Comparison of ENCODE assay signal across 26 mouse cellular contexts in the genomic region with DNA sequence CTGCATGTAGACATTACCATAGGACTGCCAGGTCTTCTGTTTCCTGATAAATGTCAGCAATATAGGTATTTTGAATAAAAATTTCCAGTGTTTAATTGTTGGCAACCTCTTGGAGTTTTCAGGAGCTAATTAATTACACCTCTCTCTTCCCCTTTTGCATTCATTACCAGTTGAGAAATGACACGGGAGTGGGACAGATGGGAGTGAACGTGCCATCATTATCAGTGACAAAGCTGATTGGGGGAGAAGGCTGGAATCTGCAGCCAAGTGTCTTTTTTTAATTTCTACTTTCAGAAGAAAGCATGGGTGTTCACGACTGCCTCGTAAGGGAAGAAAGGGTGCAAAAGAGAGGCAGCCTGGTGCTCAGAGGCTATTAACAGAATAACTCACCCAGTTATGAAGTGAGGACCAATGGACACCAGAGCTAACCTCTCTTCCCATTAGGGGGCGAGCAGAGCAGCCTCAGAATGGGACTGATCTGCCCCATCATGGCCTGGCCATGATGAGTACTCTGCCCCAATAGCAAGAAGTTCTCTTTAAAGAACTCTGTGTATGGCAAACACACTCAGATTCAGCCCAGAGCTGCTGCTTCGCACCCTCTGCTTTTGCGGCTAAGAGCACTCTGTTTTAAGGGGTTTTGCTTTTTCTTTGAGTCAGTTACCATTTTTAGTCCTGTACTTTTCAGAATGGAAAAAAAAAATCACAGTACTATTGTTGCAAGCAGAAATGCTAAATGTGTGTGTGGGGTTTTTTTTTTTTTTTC. TPM values are rescaled to one million over a fixed set of nuclear protein-coding genes. Genes with fewer than 3 reads are reported as not detected.
DNase-seq lines count a peak whose midpoint lies in the region; ATAC-seq and TF ChIP-seq lines count a peak whose summit lies in the region.
"Had no signal": no experiment of that assay in that cellular context is flagged by ENCODE, and none has a peak within 500 bp of the region (broad histone marks: within the 10 kb centered on the region; RNA-seq: fewer than 3 reads in every experiment).

No protein-coding gene starts in this region.

- TF ChIP-seq POLR2A in CH12.LX (IDR thresholded peaks at IDR 0.05; ENCODE audit: low read depth, low read length): no peak

- dilution Hi-C loops in CH12.LX (cut with MboI; ENCODE audit: extremely low pct_ligation_motif_present, extremely low pct_unique_long_range_greater_than_20kb, low sequenced_read_pairs): no loop called here

- no peak overlapping the region for H3K4me2 ChIP-seq in forebrain, embryonic 14.5 days (ENCODE audit: low read length)
- H3K4me2 ChIP-seq in forebrain, embryonic 16.5 days (ENCODE audit: low read length): no peak overlapping the region
- H3K4me2 ChIP-seq in CH12.LX (ENCODE audit: insufficient read depth, low read depth, poor library complexity, severe bottlenecking): peak overlapping the region; percentile 59
- no peak overlapping the region for H3K4me2 ChIP-seq in stomach, postnatal 0 days (replicated peaks; ENCODE audit: low read depth)
- H3K4me2 ChIP-seq: heart, embryonic 13.5 days; hindbrain, embryonic 14.5 days had no signal

- in situ Hi-C loops in CH12.LX (cut with MboI; ENCODE audit: low pct_ligation_motif_present, low pct_unique_long_range_greater_than_20kb, low sequenced_read_pairs): loop anchor here (25.0 kb wide), 2 partner anchors 199 to 799 kb away; no protein-coding TSS in a partner anchor

- peak in 1 of 2 experiments; percentile 60; a peak in 2 of 4 replicates for TF ChIP-seq CTCF in CH12.LX (conservative IDR thresholded peaks at IDR 0.05 in 1 of 2, IDR thresholded peaks at IDR 0.05 in 1 of 2; ENCODE audit: low read depth in 2 of 2, low read length in 2 of 2)
- 0 out of 2 replicates have a peak, but pooled peaks have one; percentile 8 for TF ChIP-seq CTCF in stomach, postnatal 0 days (IDR thresholded peaks at IDR 0.05; ENCODE audit: low read depth)

- no peaks in the 10 kb centered on the region for H3K36me3 ChIP-seq in forebrain, embryonic 14.5 days (ENCODE audit: control insufficient read depth, insufficient read depth, low read length)
- no peaks in the 10 kb centered on the region for H3K36me3 ChIP-seq in forebrain, embryonic 16.5 days (ENCODE audit: control insufficient read depth, insufficient read depth)
- no peaks in the 10 kb centered on the region for H3K36me3 ChIP-seq in heart, embryonic 10.5 days
- no peaks in the 10 kb centered on the region for H3K36me3 ChIP-seq in CH12.LX (replicated peaks in 1 of 2; ENCODE audit: control insufficient read depth in 1 of 2, insufficient read depth in 1 of 2, low read length in 1 of 2)
- H3K36me3 ChIP-seq in stomach, postnatal 0 days (ENCODE audit: control insufficient read depth, insufficient read depth, low read length): no peaks in the 10 kb centered on the region
- H3K36me3 ChIP-seq: heart, embryonic 13.5 days had no signal

- peak; percentile 98 for TF ChIP-seq EP300 in CH12.LX (IDR thresholded peaks at IDR 0.05; ENCODE audit: low read length)
- no peak for TF ChIP-seq EP300 in stomach, postnatal 0 days (optimal IDR thresholded peaks at IDR 0.05)

- H3K27me3 ChIP-seq in forebrain, embryonic 14.5 days (replicated peaks; ENCODE audit: control insufficient read depth, insufficient read depth, low read length): no peaks in the 10 kb centered on the region
- no peaks in the 10 kb centered on the region for H3K27me3 ChIP-seq in forebrain, embryonic 16.5 days (replicated peaks; ENCODE audit: control insufficient read depth, insufficient read depth, low read length)
- no peaks in the 10 kb centered on the region for H3K27me3 ChIP-seq in heart, embryonic 10.5 days (ENCODE audit: insufficient read depth, poor library complexity, severe bottlenecking)
- H3K27me3 ChIP-seq in CH12.LX (replicated peaks): no peaks in the 10 kb centered on the region
- H3K27me3 ChIP-seq in stomach, postnatal 0 days (ENCODE audit: control insufficient read depth, insufficient read depth, low read length): no peaks in the 10 kb centered on the region
- H3K27me3 ChIP-seq: heart, embryonic 13.5 days had no signal

- 62% methylated on average over 7 of the region's 7 CpGs for WGBS in forebrain, embryonic 14.5 days
- WGBS in forebrain, embryonic 16.5 days: 56% methylated on average over 7 of the region's 7 CpGs
- 82% methylated on average over 7 of the region's 7 CpGs for WGBS in heart, embryonic 10.5 days
- 82% methylated on average over 7 of the region's 7 CpGs for WGBS in stomach, postnatal 0 days

- H3K9ac ChIP-seq in forebrain, embryonic 14.5 days (ENCODE audit: low read length): no peak overlapping the region
- no peak overlapping the region for H3K9ac ChIP-seq in forebrain, embryonic 16.5 days (replicated peaks; ENCODE audit: low read depth, low read length)
- peak overlapping the region; percentile 0; the same call in 1 of the 2 replicates for H3K9ac ChIP-seq in CH12.LX (ENCODE audit: insufficient read depth, low read depth)
- H3K9ac ChIP-seq in stomach, postnatal 0 days (ENCODE audit: low read length): no peak overlapping the region
- H3K9ac ChIP-seq: forebrain, postnatal 0 days; heart, embryonic 13.5 days; hindbrain, embryonic 14.5 days had no signal

- ATAC-seq in forebrain, embryonic 14.5 days: no peak
- no peak for ATAC-seq in forebrain, embryonic 16.5 days
- no peak for ATAC-seq in stomach, postnatal 0 days (ENCODE audit: low FRiP score, low TSS enrichment)
- ATAC-seq: activated CD4-positive, CD25-positive, alpha-beta regulatory T cell, adult 4 months; CD4-positive, CD25-positive, alpha-beta regulatory T cell, adult 4 months; forebrain, postnatal 0 days; hindbrain, postnatal 0 days; inflammation-experienced regulatory T-cells, adult 6 months; intestine, embryonic 16.5 days had no signal

- peak; percentile 38 for DNase-seq in forebrain, embryonic 14.5 days (ENCODE audit: low spot score)
- peak; percentile 15 for DNase-seq in heart, adult 11 months
- DNase-seq in heart, embryonic 10.5 days (ENCODE audit: low spot score): no peak
- DNase-seq in CH12.LX (ENCODE audit: extremely low read depth): peak; percentile 76
- no peak for DNase-seq in stomach, postnatal 0 days (ENCODE audit: low spot score)
- DNase-seq in adrenal gland, adult 8-10 months: no peak
- DNase-seq in adrenal gland, postnatal 25 days: no peak
- DNase-seq: adrenal gland, postnatal 10 days; cerebellum, adult 18-20 months; cerebellum, adult 9-10 months; cerebellum, postnatal 14 days; forebrain, postnatal 0 days; gastrocnemius, postnatal 10 days; heart, adult 18-20 months; heart, postnatal 14 days; heart, postnatal 4 days; kidney, adult 18-20 months had no signal

- H3K9me3 ChIP-seq in forebrain, embryonic 14.5 days (replicated peaks; ENCODE audit: control insufficient read depth, low read length): no peaks in the 10 kb centered on the region
- no peaks in the 10 kb centered on the region for H3K9me3 ChIP-seq in forebrain, embryonic 16.5 days (ENCODE audit: control insufficient read depth, low read length)
- no peaks in the 10 kb centered on the region for H3K9me3 ChIP-seq in heart, embryonic 10.5 days
- no peaks in the 10 kb centered on the region for H3K9me3 ChIP-seq in CH12.LX (replicated peaks; ENCODE audit: low read length)
- H3K9me3 ChIP-seq in stomach, postnatal 0 days (ENCODE audit: control insufficient read depth, low read length): no peaks in the 10 kb centered on the region
- H3K9me3 ChIP-seq: heart, embryonic 13.5 days had no signal

- H3K4me1 ChIP-seq in forebrain, embryonic 14.5 days (ENCODE audit: control insufficient read depth, insufficient read depth, low read length): no peaks in the 10 kb centered on the region
- no peaks in the 10 kb centered on the region for H3K4me1 ChIP-seq in forebrain, embryonic 16.5 days (replicated peaks; ENCODE audit: control insufficient read depth, insufficient read depth, low read length)
- no peaks in the 10 kb centered on the region for H3K4me1 ChIP-seq in heart, embryonic 10.5 days
- H3K4me1 ChIP-seq in CH12.LX (ENCODE audit: control insufficient read depth in 1 of 2, insufficient read depth in 2 of 2): peaks cover 24 to 49% of the 10 kb centered on the region in 2 experiments
- H3K4me1 ChIP-seq in stomach, postnatal 0 days (replicated peaks; ENCODE audit: control insufficient read depth, insufficient read depth): no peaks in the 10 kb centered on the region
- H3K4me1 ChIP-seq: heart, embryonic 13.5 days had no signal

- H3K4me3 ChIP-seq in forebrain, embryonic 14.5 days (ENCODE audit: low read depth, low read length): no peak overlapping the region
- no peak overlapping the region for H3K4me3 ChIP-seq in forebrain, embryonic 16.5 days (replicated peaks; ENCODE audit: low read length)
- no peak overlapping the region for H3K4me3 ChIP-seq in heart, embryonic 10.5 days
- no peak overlapping the region for H3K4me3 ChIP-seq in CH12.LX (replicated peaks in 1 of 3; ENCODE audit: low read depth in 2 of 3, low read length in 2 of 3, poor library complexity in 1 of 3)
- no peak overlapping the region for H3K4me3 ChIP-seq in stomach, postnatal 0 days (ENCODE audit: low read depth, low read length)
- H3K4me3 ChIP-seq: heart, embryonic 13.5 days had no signal

- H3K27ac ChIP-seq in forebrain, embryonic 14.5 days (ENCODE audit: low read depth, low read length): no peak overlapping the region
- no peak overlapping the region for H3K27ac ChIP-seq in forebrain, embryonic 16.5 days (ENCODE audit: low read length)
- H3K27ac ChIP-seq in heart, embryonic 10.5 days: no peak overlapping the region
- peak overlapping the region; percentile 71 for H3K27ac ChIP-seq in CH12.LX (ENCODE audit: insufficient read depth, low read depth)
- no peak overlapping the region for H3K27ac ChIP-seq in stomach, postnatal 0 days (replicated peaks)
- H3K27ac ChIP-seq: heart, embryonic 13.5 days; hindbrain, embryonic 14.5 days; hindbrain, postnatal 0 days had no signal

- TF ChIP-seq RAD21 in CH12.LX (IDR thresholded peaks at IDR 0.05; ENCODE audit: low read depth, low read length): peak; percentile 41

- no peaks in the 10 kb centered on the region for H3K79me2 ChIP-seq in CH12.LX (replicated peaks; ENCODE audit: control insufficient read depth, extremely low read depth, insufficient read depth, poor library complexity, severe bottlenecking)

TF ChIP-seq in CH12.LX, 34 proteins besides CTCF, POLR2A, EP300 and RAD21 (continues in another document):
- TF ChIP-seq JUN (IDR thresholded peaks at IDR 0.05; ENCODE audit: insufficient read depth, low read depth, low read length) (peak; percentile 98), CHD1 (IDR thresholded peaks at IDR 0.05; ENCODE audit: low read depth, low read length) (peak; percentile 88), MAZ (IDR thresholded peaks at IDR 0.05; ENCODE audit: low read depth, low read length) (peak; percentile 90)

RNA-seq across cellular contexts. Expression of a gene that starts 55.1 kb away (rescaled TPM):
- polyA plus RNA-seq in forebrain, embryonic 14.5 days (2014; fragmentation: Nextera tagmentation; extraction: Ambion mirVana): 10.2 and 11.4 TPM in 2 replicates
- 7.7 and 8.6 TPM in 2 replicates for polyA plus RNA-seq in forebrain, embryonic 16.5 days (2015; fragmentation: Nextera tagmentation; extraction: Ambion mirVana)
- 19.6 and 26.2 TPM in 2 replicates for polyA plus RNA-seq in heart, embryonic 10.5 days (2016; fragmentation: Nextera tagmentation; extraction: Ambion mirVana)
- 45.2 and 56.1 TPM in 2 replicates for total RNA-seq in CH12.LX (2012; rRNA removed)
- total RNA-seq in CH12.LX (2014; rRNA removed): 72.8 and 77.1 TPM in 2 replicates
- polyA plus RNA-seq in CH12.LX (2012; ENCODE audit: insufficient read length, low read depth): 61.1 and 68.0 TPM in 2 replicates
- polyA plus RNA-seq in stomach, postnatal 0 days (2015; fragmentation: Nextera tagmentation; extraction: Ambion mirVana): 3.8 and 5.0 TPM in 2 replicates
- 1 to 10 TPM in 1 of 4 experiments, under 1 TPM in 3; 0.58 to 1.4 (median 0.72) TPM for total RNA-seq in adrenal gland, adult 8-10 months (2022)
- 2.2 and 3.1 TPM in 2 replicates for total RNA-seq in adrenal gland, postnatal 25 days (2021)
- total RNA-seq: gastrocnemius, adult 18-20 months had no signal

Comparison
In these comparisons a context has a peak if more than half of its experiments do, and no peak if none do; other contexts are left out.
1. DNase-seq: peak in forebrain, embryonic 14.5 days (single experiment), heart, adult 11 months (single experiment) and CH12.LX (single experiment); none in heart, embryonic 10.5 days (single experiment), stomach, postnatal 0 days (single experiment), adrenal gland, adult 8-10 months (single experiment) and adrenal gland, postnatal 25 days (single experiment).